Mouse (Mus musculus) midbrain, embryonic 11.5 days (tissue): ENCODE data around the gene Mob1a. TPM values are rescaled to one million over a fixed set of nuclear protein-coding genes. Genes with fewer than 3 reads are reported as not detected.
A peak's percentile ranks its signal among the peaks of the same experiment; 100 is the strongest.

ENCODE experiments used
- ATAC-seq: fragments of 200-750 bp; cut with Nextera tagmentation; 2 replicates; pipeline ENCODE4 v1.8.0; 2017; ENCODE audit warnings: moderate TSS enrichment, moderate library complexity; ENCODE audit not compliant: low FRiP score
- DNase-seq: peaks from one replicate; pipeline ENCODE4 v3.0.0; 2015; ENCODE audit warnings: low spot score; ENCODE audit errors: missing footprints
- H3K27ac ChIP-seq: fragments of 300-500 bp; sonication (generic); 2 replicates; pipeline ENCODE4 v1.5.1; 2014; ENCODE audit warnings: low read depth, low read length
- H3K27me3 ChIP-seq: fragments of 300-500 bp; sonication (generic); 2 replicates; pipeline ENCODE4 v1.6.1; 2014; ENCODE audit warnings: mild to moderate bottlenecking, low read length, moderate library complexity, mixed read lengths; ENCODE audit not compliant: control insufficient read depth, insufficient read depth
- H3K36me3 ChIP-seq: fragments of 300-500 bp; sonication (generic); 2 replicates; pipeline ENCODE4 v1.6.1; 2014; ENCODE audit warnings: mild to moderate bottlenecking, low read length, moderate library complexity, mixed read lengths; ENCODE audit not compliant: control insufficient read depth, insufficient read depth
- H3K4me1 ChIP-seq: fragments of 300-500 bp; sonication (generic); 2 replicates; pipeline ENCODE4 v1.6.1; 2014; ENCODE audit warnings: low read length; ENCODE audit not compliant: control insufficient read depth, insufficient read depth
- H3K4me2 ChIP-seq: fragments of 300-500 bp; sonication (generic); 2 replicates; pipeline ENCODE4 v1.6.1; 2014; ENCODE audit warnings: mild to moderate bottlenecking, moderate library complexity
- H3K4me3 ChIP-seq: fragments of 300-500 bp; sonication (generic); 2 replicates; pipeline ENCODE4 v1.5.1; 2014; ENCODE audit warnings: low read depth, low read length
- H3K9ac ChIP-seq: fragments of 300-500 bp; sonication (generic); 2 replicates; pipeline ENCODE4 v1.6.1; 2014; ENCODE audit warnings: low read length
- H3K9me3 ChIP-seq: fragments of 300-500 bp; sonication (generic); 2 replicates; pipeline ENCODE4 v1.6.1; 2016; ENCODE audit warnings: low read length; ENCODE audit not compliant: control insufficient read depth
- WGBS: fragments of 180-500 bp; shearing (Covaris S2); extraction: QIAGEN DNeasy Blood & Tissue Kit; methylation state at CpG from one replicate; pipeline ENCODE4 v1.1.7; 2014; 5-methylcytosine and 5-hydroxymethylcytosine counted together
- polyA plus RNA-seq: library from polyadenylated mRNA; unstranded; fragments of >200 nt; fragmentation: Nextera tagmentation; extraction: Ambion mirVana; gene quantifications from 2 replicates; pipeline ENCODE4 v1.2.1, GENCODE M21; 2014

Mob1a gene
- polyA plus RNA-seq, result 73.7 and 82.0 TPM in 2 replicates

DNA sequence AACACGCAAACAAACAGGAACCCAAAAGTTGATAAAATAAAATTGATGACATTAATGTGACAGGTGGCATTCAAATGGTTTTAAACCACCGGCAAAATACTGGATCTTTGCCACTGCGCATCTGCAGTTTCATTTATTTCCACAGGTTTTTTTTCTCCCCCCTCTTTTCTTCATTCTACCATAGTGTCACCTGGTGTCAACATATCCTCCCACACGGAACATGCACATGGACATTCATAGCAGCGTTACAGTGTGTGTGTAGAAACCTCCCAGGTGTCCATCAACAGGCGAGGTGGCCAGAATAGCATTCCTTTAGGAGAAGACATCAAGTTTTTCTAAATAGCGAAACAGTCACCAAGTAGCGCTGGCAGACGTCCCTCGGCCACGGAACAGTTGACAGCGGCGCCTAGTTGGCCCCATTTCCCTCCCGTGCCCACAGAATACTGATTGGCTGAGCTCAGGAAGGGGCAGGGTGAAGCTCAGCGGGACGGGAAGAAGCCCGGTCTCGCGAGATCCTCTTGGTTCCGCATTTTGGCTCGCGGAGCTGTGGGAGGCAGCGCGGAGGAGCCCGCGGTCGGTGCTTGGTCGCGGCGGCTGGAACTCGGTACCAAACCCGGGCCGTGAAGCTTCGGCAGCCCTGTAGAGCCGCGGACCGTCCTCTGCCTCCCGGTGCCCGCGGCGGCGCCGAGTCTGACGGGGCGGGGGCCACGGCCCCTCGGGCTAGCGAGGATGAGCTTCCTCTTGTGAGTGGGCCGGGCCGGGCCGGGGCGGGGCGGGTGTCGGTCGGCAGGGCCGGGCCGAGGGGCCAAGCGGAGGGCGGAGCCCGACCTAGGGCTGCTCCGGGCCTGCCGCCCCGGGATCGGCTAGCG lies at the start of gene Mob1a, which contains the start of gene Mthfd2:
Mob1a (plus strand) TSS at position 492 of the 869 bp plus-strand sequence.
Mthfd2 (minus strand) TSS at position 384 of the 869 bp plus-strand sequence.
- Histone ChIP-seq H3K4me1 (peaks cover 16% of the 10 kb centered on the region), H3K9me3 (no peaks in the 10 kb centered on the region), H3K4me3 (peak within 1 kb of the TSS; percentile 61), H3K27me3 (no peaks in the 10 kb centered on the region), H3K4me2 (peak within 1 kb of the TSS; percentile 66), H3K36me3 (no peaks in the 10 kb centered on the region), H3K27ac (peak within 1 kb of the TSS; percentile 45), H3K9ac (peak within 1 kb of the TSS; percentile 76)
- peak; percentile 98 for ATAC-seq
- DNase-seq, result peak; percentile 98
- WGBS, result 1% methylated on average over 56 of the region's 65 CpGs

DNA sequence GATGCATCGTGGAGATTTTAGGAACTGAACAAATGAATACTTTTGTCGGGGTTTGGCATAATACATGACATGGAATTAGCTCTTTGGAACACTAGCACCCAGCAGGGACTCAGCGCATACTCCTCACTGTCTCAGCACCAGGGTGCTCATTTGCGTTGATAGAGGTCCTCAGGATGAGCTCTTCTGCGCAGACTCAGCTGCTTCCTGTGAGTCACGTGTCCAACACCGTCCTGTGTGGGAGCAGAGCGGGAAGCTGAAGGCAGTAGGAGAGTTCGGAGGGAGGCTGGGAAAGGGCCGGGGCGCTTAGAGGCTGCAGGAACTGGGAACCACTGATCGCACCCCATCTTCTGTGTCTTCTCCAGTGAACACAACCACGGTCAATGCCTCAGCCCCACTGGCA lies 48.7 kb upstream of the Mob1a start:
- Histone ChIP-seq H3K4me3 (no peak overlapping the region), H3K9me3 (no peaks in the 10 kb centered on the region; the same call in 1 of the 2 replicates), H3K27me3 (no peaks in the 10 kb centered on the region), H3K36me3 (no peaks in the 10 kb centered on the region), H3K27ac (no peak overlapping the region), H3K4me2 (no peak overlapping the region), H3K9ac (no peak overlapping the region), H3K4me1 (no peaks in the 10 kb centered on the region)
- peak; percentile 66 for DNase-seq
- WGBS, result 66% methylated on average over 13 of the region's 13 CpGs
- no peak for ATAC-seq

DNA sequence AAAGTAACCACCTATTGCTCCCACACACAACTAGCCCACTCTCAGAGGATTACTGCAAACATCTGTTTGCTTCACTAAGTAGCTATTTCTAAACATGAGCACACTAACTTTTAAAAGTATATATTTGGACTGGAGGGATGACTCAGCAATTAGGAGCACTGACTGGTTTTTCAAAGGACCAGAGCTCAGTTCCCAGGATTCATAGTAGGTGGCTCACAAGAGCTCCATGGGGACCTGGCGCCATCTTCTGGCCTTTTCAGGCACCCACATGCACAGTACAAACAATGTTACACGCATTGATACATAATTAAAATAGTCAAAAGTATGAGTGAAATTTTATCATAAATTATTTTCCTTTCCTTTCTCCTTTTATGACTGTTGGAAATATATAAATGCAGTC lies 46.9 kb upstream of the Mob1a start:
- Histone ChIP-seq H3K4me1 (no peaks in the 10 kb centered on the region), H3K4me2 (no peak overlapping the region), H3K36me3 (no peaks in the 10 kb centered on the region), H3K9me3 (no peaks in the 10 kb centered on the region; the same call in 1 of the 2 replicates), H3K27me3 (no peaks in the 10 kb centered on the region), H3K9ac (no peak overlapping the region), H3K4me3 (no peak overlapping the region), H3K27ac (no peak overlapping the region)
- no peak for ATAC-seq
- DNase-seq, result no peak
- 25% methylated on average over 2 of the region's 2 CpGs for WGBS

DNA sequence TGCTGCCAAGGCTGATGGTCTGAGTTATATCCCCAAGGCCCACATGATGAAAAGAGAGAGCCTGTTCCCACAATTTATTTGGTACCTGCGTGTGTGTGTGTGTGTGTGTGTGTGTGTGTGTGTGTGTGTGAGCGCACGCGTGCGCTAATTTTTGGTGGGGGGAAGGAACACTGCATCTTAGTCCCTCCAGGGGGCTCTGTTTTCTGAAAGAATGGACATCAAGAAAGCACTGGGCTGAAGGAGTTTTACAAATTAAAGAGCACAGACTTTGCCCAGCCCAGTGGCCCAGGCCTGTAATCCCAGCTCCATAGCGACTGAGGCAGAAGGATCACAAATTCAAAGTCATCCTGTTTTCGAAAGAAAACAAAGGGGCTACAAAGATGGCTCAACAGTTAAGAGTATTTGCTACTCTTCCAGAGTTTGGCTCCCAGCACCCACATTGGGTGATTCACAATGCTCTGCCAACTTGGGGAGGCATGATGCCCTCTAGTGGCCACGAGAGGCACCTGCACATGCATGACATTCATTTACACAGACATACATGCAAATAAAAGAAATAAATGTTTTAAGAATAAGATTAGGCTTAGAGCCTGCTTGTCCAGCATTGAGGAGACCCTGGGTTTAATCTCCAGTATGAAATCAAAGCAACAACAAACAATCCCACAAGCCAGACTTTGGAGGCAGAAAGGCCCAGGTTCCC lies 45.4 kb upstream of the Mob1a start:
- no peak overlapping the region for H3K27ac ChIP-seq
- DNase-seq, result peak; percentile 79
- H3K36me3 ChIP-seq, result no peaks in the 10 kb centered on the region
- H3K4me3 ChIP-seq, result no peak overlapping the region
- no peaks in the 10 kb centered on the region; the same call in 1 of the 2 replicates for H3K9me3 ChIP-seq
- 74% methylated on average over 8 of the region's 8 CpGs for WGBS
- H3K9ac ChIP-seq, result no peak overlapping the region
- H3K4me1 ChIP-seq, result no peaks in the 10 kb centered on the region
- no peak overlapping the region for H3K4me2 ChIP-seq
- H3K27me3 ChIP-seq, result no peaks in the 10 kb centered on the region
- no peak for ATAC-seq

DNA sequence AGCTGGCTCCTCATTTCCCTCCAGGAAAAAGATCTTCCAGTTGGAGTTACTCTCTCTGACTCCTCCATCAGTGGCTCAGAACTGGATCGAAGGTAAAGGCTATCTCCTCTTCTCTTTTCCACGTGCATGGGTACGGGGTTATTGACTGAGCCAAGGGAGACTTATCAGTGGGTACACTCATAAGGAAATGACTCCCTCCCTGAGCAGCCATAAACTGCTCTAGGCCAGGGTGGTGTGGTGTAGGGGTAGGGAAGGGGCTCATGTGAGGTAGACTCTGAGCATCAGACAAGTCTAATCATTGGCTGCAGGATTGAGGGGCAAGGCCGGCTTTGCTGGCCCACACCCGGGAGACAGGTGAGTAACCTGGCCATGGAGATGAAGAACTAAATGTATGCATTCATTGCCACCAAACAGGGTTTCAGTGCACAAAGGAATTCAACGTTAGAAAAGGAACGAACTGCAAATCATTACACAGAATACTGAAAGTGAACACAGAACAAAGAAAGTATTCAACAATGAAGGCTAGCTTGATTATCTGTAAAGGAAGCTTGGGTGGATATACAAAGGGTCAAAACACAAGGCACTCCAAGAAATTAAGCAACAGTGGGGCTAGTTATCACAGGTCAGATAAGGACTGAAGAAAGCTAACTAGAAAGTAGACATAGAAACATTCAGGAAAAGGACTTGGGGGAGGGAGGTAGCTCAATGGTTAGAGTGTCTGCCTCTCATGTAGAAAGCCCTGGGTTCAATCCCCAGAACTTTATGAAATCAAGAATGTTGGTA lies 25.2 kb upstream of the Mob1a start:
- Histone ChIP-seq H3K27me3 (no peaks in the 10 kb centered on the region), H3K4me2 (no peak overlapping the region), H3K27ac (no peak overlapping the region), H3K9ac (no peak overlapping the region), H3K4me1 (no peaks in the 10 kb centered on the region), H3K4me3 (no peak overlapping the region), H3K9me3 (no peaks in the 10 kb centered on the region), H3K36me3 (no peaks in the 10 kb centered on the region; the same call in 1 of the 2 replicates)
- no peak for ATAC-seq
- WGBS, result 93% methylated on average over 7 of the region's 7 CpGs
- peak; percentile 57 for DNase-seq

DNA sequence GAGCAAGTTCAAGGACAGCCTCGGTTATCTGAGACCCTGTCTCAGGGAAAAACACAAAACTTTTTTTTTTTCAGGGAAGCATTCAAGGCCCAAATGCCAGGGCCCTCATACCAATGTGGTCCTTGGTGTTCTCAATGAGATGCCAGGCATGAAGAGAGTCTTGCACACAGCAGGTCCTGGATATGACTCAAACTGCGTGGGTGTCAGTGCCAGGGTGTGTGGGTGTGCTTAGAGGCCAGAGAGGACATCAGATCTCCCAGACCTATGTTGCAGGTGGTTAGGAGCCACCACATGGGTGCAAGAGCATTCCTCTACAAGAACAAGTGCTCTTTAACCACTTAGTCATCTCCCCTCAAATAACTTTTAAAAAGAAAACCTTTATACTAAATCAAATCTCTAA lies 24.5 kb upstream of the Mob1a start:
- DNase-seq (peak; percentile 44), ATAC-seq (no peak)
- Histone ChIP-seq H3K36me3 (no peaks in the 10 kb centered on the region; the same call in 1 of the 2 replicates), H3K9ac (no peak overlapping the region), H3K4me3 (no peak overlapping the region), H3K27me3 (no peaks in the 10 kb centered on the region), H3K4me2 (no peak overlapping the region), H3K4me1 (no peaks in the 10 kb centered on the region), H3K9me3 (no peaks in the 10 kb centered on the region), H3K27ac (no peak overlapping the region)
- 93% methylated on average over 2 of the region's 2 CpGs for whole genome bisulfite sequencing

DNA sequence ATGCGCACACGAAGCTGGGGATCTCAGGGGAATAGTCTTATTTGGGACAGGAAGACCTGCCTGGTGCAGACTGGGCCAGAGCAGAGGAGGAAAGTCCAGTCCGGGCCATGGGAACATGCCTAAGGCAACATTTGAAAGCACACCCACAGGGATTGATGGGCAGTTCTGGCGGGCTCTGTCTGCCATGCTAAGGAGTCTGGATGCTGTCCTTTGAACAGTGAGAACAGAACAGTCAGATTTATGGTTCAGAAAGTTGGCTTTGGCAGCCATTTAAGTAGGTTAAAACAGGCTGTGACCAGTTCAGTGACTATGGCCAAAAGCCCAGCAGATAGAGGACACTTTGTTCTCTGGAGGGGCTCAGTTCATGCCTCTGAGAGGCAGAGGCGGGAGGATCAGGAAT lies 23.6 kb upstream of the Mob1a start:
- ATAC-seq (no peak), DNase-seq (no peak)
- WGBS, result 94% methylated on average over 5 of the region's 5 CpGs

DNA sequence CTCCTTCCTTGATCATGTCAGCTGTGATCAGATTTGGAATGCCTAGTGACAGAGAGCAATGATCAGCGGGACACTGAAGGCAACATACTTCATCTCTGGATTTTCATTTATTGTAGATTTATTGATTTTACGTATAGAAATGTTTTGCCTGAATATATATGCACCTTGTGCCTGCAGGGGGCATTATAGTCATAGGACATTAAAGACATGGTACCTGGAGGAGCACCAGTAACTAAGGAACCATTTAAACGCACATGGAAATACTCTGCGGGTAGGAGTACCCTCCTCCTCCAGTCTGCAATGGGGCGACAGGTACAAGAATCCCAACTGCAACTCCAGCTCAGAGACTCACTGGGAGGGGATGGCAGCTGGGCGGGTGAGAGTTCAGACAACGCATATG lies 16.8 kb upstream of the Mob1a start:
- H3K27me3 ChIP-seq, result no peaks in the 10 kb centered on the region
- no peaks in the 10 kb centered on the region for H3K9me3 ChIP-seq
- DNase-seq (no peak), ATAC-seq (no peak)
- no peaks in the 10 kb centered on the region for H3K4me1 ChIP-seq
- H3K27ac ChIP-seq, result no peak overlapping the region
- H3K36me3 ChIP-seq, result peaks cover 4% of the 10 kb centered on the region; the same call in 1 of the 2 replicates
- H3K4me3 ChIP-seq, result no peak overlapping the region
- H3K9ac ChIP-seq, result no peak overlapping the region
- no peak overlapping the region for H3K4me2 ChIP-seq
- 91% methylated on average over 7 of the region's 7 CpGs for WGBS

More for the DNA sequence above, 23.6 kb upstream of the Mob1a start:
- Histone ChIP-seq H3K9ac (no peak overlapping the region), H3K27me3 (no peaks in the 10 kb centered on the region), H3K4me3 (no peak overlapping the region), H3K36me3 (no peaks in the 10 kb centered on the region; the same call in 1 of the 2 replicates), H3K27ac (no peak overlapping the region), H3K9me3 (no peaks in the 10 kb centered on the region), H3K4me1 (no peaks in the 10 kb centered on the region), H3K4me2 (no peak overlapping the region)
